9 mouse cellular contexts compared by ENCODE assay signal in genomic region chr2:153493393-153493731, GRCm38 (mm10). TPM values are rescaled to one million over a fixed set of nuclear protein-coding genes. Genes with fewer than 3 reads are reported as not detected.
DNase-seq lines count a peak whose midpoint lies in the region; ATAC-seq and TF ChIP-seq lines count a peak whose summit lies in the region.
"Had no signal": no experiment of that assay in that cellular context is flagged by ENCODE, and none has a peak within 500 bp of the region (broad histone marks: within the 10 kb centered on the region; RNA-seq: fewer than 3 reads in every experiment).

No protein-coding gene starts in this region.

- peak overlapping the region; percentile 86 for H3K27ac ChIP-seq in heart, embryonic 15.5 days
- peak overlapping the region; percentile 98 for H3K27ac ChIP-seq in hindbrain, embryonic 13.5 days
- peak overlapping the region; percentile 97 for H3K27ac ChIP-seq in midbrain, embryonic 13.5 days

- no peak for DNase-seq in heart, postnatal 14 days
- no peak for DNase-seq in G1E (ENCODE audit: low spot score)
- no peak for DNase-seq in spleen, postnatal 4 days (ENCODE audit: low spot score in 2 of 2)
- no peak for DNase-seq in layer of hippocampus, adult 18-20 months (ENCODE audit: low spot score in 2 of 2)
- DNase-seq in cerebellum, adult 9-11 months, result no peak

- intact Hi-C loops in heart, postnatal 14 days (cut with DNase I), result no loop called here

- peak overlapping the region; percentile 66 for H3K9ac ChIP-seq in heart, embryonic 15.5 days
- peak overlapping the region; percentile 86 for H3K9ac ChIP-seq in hindbrain, embryonic 13.5 days
- H3K9ac ChIP-seq in midbrain, embryonic 13.5 days (replicated peaks), result peak overlapping the region; percentile 77

- 28% methylated on average over 2 of the region's 2 CpGs for WGBS in heart, embryonic 15.5 days
- 22% methylated on average over 2 of the region's 2 CpGs for WGBS in hindbrain, embryonic 13.5 days
- WGBS in midbrain, embryonic 13.5 days, result 23% methylated on average over 2 of the region's 2 CpGs

- TF ChIP-seq CTCF in G1E (IDR thresholded peaks at IDR 0.05; ENCODE audit: low read depth, low read length), result no peak

- peak overlapping the region; percentile 65 for H3K4me3 ChIP-seq in heart, embryonic 15.5 days
- H3K4me3 ChIP-seq in G1E (ENCODE audit: low read depth, low read length), result peak overlapping the region; percentile 70
- peak overlapping the region; percentile 54 for H3K4me3 ChIP-seq in hindbrain, embryonic 13.5 days
- peak overlapping the region; percentile 52 for H3K4me3 ChIP-seq in midbrain, embryonic 13.5 days (replicated peaks)

- no peaks in the 10 kb centered on the region for H3K36me3 ChIP-seq in heart, embryonic 15.5 days
- peaks cover 8% of the 10 kb centered on the region for H3K36me3 ChIP-seq in G1E (replicated peaks)
- H3K36me3 ChIP-seq in hindbrain, embryonic 13.5 days, result no peaks in the 10 kb centered on the region
- no peaks in the 10 kb centered on the region for H3K36me3 ChIP-seq in midbrain, embryonic 13.5 days

- H3K4me2 ChIP-seq in heart, embryonic 15.5 days, result peak overlapping the region; percentile 93
- H3K4me2 ChIP-seq in hindbrain, embryonic 13.5 days, result peak overlapping the region; percentile 88
- H3K4me2 ChIP-seq in midbrain, embryonic 13.5 days (replicated peaks), result peak overlapping the region; percentile 86

- peaks cover 60% of the 10 kb centered on the region for H3K4me1 ChIP-seq in heart, embryonic 15.5 days (replicated peaks)
- peaks cover 58% of the 10 kb centered on the region for H3K4me1 ChIP-seq in G1E (ENCODE audit: insufficient read depth, low read depth, low read length)
- H3K4me1 ChIP-seq in hindbrain, embryonic 13.5 days (replicated peaks), result peaks cover 69% of the 10 kb centered on the region
- peaks cover 72% of the 10 kb centered on the region for H3K4me1 ChIP-seq in midbrain, embryonic 13.5 days (replicated peaks)

- ATAC-seq in heart, embryonic 15.5 days (replicated peaks; ENCODE audit: insufficient number of reproducible peaks, insufficient read depth, low FRiP score, low read depth), result no peak; the same call in 1 of the 2 replicates
- no peak for ATAC-seq in G1E (ENCODE audit: extremely low read depth, insufficient number of reproducible peaks, low FRiP score, poor library complexity, severe bottlenecking)
- no peak for ATAC-seq in hindbrain, embryonic 13.5 days (ENCODE audit: low FRiP score)
- no peak for ATAC-seq in midbrain, embryonic 13.5 days

- H3K27me3 ChIP-seq in heart, embryonic 15.5 days, result 0 out of 2 replicates have a peak, but pooled peaks cover 2% of the 10 kb centered on the region
- peaks cover 48% of the 10 kb centered on the region for H3K27me3 ChIP-seq in G1E (ENCODE audit: insufficient read depth, low read length)
- peaks cover 13% of the 10 kb centered on the region for H3K27me3 ChIP-seq in hindbrain, embryonic 13.5 days
- H3K27me3 ChIP-seq in midbrain, embryonic 13.5 days, result peaks cover 32% of the 10 kb centered on the region

- H3K9me3 ChIP-seq in heart, embryonic 15.5 days (replicated peaks), result no peaks in the 10 kb centered on the region
- H3K9me3 ChIP-seq in G1E (replicated peaks), result no peaks in the 10 kb centered on the region
- H3K9me3 ChIP-seq in hindbrain, embryonic 13.5 days, result no peaks in the 10 kb centered on the region
- no peaks in the 10 kb centered on the region for H3K9me3 ChIP-seq in midbrain, embryonic 13.5 days

RNA-seq across cellular contexts. Expression of gene 4930404H24Rik, which starts 0.8 kb away (rescaled TPM):
- not detected in 2 replicates for polyA plus RNA-seq in heart, embryonic 15.5 days (2015; fragmentation: Nextera tagmentation; extraction: Ambion mirVana)
- not detected for total RNA-seq in heart, postnatal 14 days (2021)
- total RNA-seq in G1E (2014; fragmentation: Nextera tagmentation), result not detected in 2 replicates
- not detected in 2 replicates for total RNA-seq in G1E (2017)
- polyA plus RNA-seq in G1E (2012), result not detected in 2 replicates
- not detected in 2 replicates for polyA plus RNA-seq in hindbrain, embryonic 13.5 days (2015; fragmentation: Nextera tagmentation; extraction: Ambion mirVana)
- polyA plus RNA-seq in midbrain, embryonic 13.5 days (2015; fragmentation: Nextera tagmentation; extraction: Ambion mirVana), result not detected in 2 replicates
- not detected for total RNA-seq in layer of hippocampus, adult 18-20 months (2021)
- total RNA-seq: layer of hippocampus, postnatal 14 days had no signal

RNA-seq across cellular contexts. Expression of gene Nol4l, which starts 36.4 kb away (rescaled TPM):
- 6.9 and 10.9 TPM in 2 replicates for polyA plus RNA-seq in heart, embryonic 15.5 days (2015; fragmentation: Nextera tagmentation; extraction: Ambion mirVana)
- 1 to 10 TPM; 6.2 to 6.4 TPM for total RNA-seq in heart, postnatal 14 days (2021)
- total RNA-seq in G1E (2014; fragmentation: Nextera tagmentation), result 39.2 and 45.3 TPM in 2 replicates
- 13.5 and 13.9 TPM in 2 replicates for total RNA-seq in G1E (2017)
- 19.8 and 23.4 TPM in 2 replicates for polyA plus RNA-seq in G1E (2012)
- 42.4 and 43.8 TPM in 2 replicates for polyA plus RNA-seq in hindbrain, embryonic 13.5 days (2015; fragmentation: Nextera tagmentation; extraction: Ambion mirVana)
- 41.9 and 43.9 TPM in 2 replicates for polyA plus RNA-seq in midbrain, embryonic 13.5 days (2015; fragmentation: Nextera tagmentation; extraction: Ambion mirVana)
- 10 to 100 TPM; 46.5 to 48.1 TPM for total RNA-seq in layer of hippocampus, adult 18-20 months (2021)
